Mouse (Mus musculus) ovary, adult 18-20 months (tissue): Measurements from ENCODE around the gene Wdr83.
A peak's percentile ranks its signal among the peaks of the same experiment; 100 is the strongest.
"Not testable (repeated sequence)": the region's sequence is repeated elsewhere in the genome, so short reads cannot be mapped to it uniquely, and the experiment has no call there.

Experiments
- DNase-seq: peaks from one replicate; pipeline ENCODE4 v3.0.0; 2022; ENCODE audit warnings: low spot score, mixed read lengths

The Wdr83 gene

DNA sequence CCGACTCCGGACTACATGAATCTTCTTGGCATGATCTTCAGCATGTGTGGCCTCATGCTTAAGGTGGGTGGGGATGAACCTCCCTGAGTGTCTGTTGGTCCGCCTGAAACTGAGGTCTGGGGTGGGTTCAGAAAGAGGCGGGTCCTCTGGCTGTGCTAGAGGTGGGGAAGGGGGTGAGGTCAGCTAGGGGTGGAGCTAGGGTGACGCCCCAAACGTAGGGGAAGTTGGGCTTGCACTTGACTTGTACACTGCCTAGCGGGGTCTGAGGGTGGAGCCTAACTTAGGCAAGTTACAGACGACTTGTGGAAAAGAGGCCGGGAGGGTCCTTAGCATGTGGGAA is at the start of gene Wdr83:
TSS of gene Wdr83 (minus strand) at position 91 of the 340 bp plus-strand sequence.
- DNase-seq: no peak

DNA sequence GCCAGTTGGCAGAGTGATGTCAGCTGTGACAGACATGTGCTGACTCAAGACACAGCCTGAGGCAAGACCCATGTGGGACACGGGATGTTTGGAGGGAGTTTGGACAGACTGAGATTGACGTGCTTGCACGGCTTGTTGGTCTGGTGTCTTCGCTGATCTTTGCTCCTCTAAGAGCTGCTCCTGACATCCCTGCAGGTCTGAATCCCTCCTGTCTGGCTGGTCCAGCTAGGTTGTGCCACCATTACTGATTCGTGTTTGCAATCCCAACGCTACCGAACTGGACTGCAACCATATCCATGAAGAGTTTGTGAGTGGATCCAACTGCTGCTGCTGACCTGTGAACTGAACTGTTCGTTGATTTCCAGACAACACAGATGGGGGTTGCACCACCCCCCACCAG is 42.6 kb upstream of the Wdr83 start:
- no peak for DNase-seq

DNA sequence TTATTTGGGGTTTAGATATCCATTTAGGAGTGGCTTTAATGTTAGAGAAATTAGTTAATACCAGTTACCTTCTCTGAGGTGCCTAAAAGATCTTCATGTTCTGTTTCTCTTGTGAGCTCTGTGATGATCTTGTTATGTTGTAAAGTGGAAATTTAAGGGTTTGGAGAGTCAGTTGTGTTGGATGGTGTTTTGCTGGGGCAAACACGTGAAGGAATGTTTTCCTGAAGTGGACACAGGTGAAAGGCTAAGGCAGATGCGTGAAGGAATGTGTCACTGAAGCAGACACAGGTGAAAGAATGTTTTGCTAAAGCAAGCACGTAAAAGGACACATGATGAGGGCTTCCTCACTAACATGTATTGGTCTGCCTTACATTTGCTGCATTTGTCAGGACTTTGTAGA is 41.9 kb upstream of the Wdr83 start, which contains the start of gene Zfp791:
TSS of gene Zfp791 (minus strand) at position 101 of the 400 bp plus-strand sequence.
- no peak for DNase-seq

DNA sequence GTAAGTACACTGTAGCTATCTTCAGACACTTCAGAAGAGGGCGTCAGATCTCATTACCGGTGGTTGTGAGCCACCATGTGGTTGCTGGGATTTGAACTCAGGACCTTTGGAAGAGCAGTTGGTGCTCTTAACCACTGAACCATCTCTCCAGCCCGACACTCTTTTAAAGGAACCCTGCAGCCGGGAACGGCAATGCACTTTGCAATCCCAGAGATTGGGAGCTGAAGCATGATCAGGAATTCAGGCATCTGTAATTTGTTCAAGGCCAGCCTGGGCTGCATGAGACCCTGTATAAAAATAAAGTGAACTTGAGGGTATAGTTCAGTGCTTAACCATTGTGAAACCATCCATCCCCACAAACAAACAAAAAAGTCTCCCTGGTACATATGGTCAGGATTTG is 39.1 kb upstream of the Wdr83 start:
- DNase-seq: not testable (repeated sequence)

DNA sequence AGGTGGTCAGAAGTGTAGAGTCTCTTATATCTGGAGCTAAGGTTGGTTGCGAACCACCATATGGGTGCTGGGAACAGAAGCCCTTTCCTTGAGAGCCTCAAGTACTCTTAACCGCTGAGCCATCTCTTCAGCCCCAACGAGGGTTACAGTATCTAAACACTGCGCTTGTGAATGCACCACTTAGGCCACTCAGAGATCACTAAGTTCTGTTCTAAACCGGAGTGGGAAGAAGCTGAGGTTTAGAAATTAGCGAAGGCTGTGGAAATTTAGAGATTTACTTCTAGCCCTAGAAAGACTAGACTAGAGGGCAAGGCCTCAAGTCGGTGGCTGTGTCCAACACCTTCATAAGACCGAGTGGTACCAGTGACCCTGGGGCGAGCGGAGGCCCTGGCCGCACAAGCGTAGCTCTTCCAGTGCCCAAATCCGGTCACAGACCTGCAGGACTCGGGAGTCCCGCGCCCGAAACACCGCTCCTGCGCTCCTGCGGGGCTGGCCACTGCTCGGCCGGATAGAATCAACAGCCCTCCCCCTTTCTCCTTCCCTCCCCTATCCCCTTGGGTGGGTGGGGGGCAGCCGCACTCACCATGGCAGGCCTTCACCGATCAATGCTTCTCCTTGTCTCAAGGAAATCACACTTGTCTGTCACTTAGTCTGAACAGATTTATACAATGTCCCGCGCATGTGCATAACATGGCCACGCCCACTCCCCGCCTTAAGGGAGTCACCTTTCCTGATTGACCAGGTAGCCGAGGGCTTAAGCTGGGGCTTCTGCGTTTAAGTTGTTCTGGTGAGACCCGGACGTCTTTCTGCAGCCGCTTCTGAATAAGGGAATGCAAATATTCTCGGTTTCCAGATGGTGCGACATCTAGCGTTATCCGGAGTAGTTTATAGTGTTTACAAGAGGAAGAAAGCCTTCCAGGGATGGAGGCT is 38.2 kb upstream of the Wdr83 start:
- peak; percentile 72 for DNase-seq

DNA sequence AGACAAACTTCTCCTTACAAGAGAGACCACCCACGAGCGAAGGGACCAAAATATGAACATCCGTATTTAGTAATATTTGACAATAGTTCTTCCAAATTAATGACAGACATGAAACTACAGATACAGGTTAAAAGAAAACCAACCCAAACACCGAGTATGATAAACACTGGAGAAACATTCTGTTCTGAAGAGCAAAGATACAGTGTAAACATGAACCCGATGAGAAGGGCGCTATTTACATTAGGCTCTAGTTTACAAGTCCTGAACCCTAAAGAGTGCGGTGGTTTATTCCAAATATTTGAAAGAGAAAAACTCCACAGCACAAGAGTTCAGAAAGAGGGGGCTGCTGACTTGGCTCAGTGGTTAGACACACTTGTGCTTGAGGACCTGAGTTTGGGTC is 35.9 kb upstream of the Wdr83 start:
- no peak for DNase-seq

DNA sequence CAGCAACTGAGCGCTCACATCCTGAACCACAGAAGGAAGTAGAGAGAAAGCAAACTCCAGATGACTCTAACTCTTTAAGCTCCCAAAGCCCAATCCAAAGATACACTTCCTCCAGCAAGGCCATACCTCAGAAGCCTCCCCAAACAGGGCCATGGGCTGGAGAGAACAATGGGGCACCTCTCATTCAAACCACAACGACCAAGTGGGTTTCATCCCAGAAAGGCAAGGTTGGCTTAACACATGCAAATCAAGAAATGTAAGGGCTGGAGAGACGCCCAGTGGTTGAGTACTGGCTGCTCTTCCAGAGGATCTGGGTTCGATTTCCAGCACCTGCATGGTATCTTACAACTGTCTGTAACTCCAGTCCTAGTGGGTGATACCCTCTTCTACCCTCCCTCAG is 34.4 kb upstream of the Wdr83 start:
- DNase-seq: no peak

DNA sequence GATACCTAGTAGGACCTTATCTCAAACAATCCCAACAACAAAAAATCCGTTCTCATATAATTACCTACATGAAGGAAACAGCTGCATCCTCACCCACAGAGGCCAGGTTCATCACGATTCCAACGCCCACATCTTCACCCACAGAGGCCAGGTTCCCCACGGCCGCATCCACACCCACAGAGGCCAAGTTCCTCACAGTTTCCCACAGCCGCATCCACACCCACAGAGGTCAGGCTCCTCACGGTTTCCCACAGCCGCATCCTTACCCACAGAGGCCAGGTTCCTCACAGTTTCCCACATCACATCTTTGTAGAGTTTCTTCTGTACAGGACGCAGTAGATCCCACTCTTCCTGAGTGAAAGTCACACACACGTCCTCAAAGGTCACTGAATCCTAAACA is 32.1 kb upstream of the Wdr83 start:
- no peak for DNase-seq

DNA sequence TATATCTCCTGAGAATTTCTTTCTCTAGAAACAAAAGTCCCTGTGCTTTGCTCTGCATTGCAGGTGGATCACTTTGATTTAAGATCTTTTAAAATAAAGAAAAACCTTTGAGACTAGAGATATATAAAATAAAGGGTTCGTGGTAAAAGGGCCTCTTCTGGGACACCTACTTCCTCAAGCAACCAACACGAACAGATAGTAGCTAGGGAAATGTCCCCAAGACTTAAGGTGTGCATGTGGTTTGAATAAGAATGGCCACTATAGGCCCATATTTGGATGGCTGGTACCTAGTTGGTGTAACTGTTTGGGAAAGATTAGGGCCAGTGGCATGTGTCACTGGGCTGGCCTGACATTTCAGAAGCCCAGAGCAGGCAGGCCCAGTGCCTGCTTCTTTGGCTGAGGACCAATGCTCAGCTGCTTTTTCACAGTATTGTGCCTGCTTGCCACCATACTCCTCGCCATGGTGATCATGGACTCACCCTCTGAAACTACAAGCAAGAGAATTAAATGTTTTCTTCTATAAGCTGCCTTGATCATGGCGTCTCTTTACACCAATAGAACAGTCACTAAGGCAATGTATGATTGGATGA is 19.1 kb upstream of the Wdr83 start:
- no peak for DNase-seq

DNA sequence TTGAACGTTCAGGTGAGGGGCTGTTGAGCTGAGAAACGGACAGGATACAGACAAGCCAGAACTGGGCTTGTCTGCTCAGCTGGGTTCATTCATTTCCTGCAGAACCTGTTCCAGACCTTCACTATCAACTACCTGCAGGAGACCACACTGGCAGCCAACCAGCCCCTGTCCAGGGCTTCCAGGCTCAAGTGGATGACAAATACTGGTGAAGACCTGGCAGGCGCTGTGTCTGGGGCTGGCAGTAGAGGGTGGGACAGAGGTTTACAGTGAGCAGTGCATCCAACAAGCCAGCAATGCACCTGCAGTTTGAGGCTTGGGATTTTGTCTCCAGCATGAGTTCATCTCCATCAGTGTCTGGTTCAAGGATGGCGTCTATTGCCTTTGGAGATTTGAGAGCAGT is 15.7 kb upstream of the Wdr83 start:
- no peak for DNase-seq

DNA sequence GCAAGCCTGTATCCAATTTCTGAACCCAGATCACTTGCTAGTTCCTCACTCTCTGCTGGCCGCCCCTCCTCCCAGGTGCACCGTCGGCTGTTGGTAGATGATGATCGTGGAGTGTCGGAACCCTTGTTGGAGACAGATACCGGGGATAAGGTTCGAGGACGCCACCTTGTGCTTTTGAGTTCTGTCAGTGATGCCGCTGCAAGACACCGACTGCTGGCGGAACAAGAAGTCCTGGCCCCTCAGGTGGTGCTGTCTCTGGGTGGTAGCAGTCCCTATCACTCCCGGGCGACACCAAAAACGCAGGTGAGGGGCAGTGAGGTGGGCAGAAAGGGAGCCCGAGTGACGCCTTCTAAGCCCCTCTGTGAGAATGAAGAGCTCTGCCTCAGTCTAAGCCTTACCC is 15.1 kb upstream of the Wdr83 start:
- no peak for DNase-seq

DNA sequence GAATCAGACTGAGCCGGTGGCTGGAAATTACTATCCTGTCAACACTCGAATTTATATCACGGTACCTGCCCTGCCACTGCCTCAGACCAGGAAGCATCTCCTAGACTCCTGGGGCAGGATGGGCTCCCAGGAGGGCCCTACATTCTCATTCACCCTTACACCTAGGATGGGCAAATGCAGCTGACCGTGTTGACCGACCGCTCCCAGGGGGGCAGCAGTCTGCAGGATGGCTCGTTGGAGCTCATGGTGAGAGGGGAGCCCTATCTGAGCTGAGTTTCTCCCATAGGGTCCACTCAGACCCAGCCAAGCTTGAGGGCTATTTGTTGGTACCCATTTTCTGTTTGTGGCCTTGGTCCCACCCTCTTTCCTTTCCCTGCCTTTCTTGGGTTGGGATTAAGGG is 14.5 kb upstream of the Wdr83 start:
- no peak for DNase-seq

DNA sequence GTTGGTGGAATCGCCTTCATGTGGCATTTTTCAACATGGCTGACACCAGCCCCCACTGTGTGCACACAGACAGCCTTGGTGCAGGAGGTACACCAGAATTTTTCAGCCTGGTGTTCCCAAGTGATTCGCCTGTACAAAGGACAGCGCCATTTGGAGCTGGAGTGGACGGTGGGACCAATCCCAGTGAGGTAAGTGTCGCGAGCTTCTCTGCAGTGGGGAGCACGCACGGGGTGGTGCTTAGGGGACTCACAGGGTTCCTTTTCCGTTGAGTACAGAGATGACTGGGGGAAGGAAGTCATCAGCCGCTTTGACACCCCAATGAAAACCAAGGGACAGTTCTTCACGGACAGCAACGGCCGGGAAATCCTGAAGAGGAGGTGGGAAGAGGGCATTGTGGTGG is 13.9 kb upstream of the Wdr83 start:
- no peak for DNase-seq

DNA sequence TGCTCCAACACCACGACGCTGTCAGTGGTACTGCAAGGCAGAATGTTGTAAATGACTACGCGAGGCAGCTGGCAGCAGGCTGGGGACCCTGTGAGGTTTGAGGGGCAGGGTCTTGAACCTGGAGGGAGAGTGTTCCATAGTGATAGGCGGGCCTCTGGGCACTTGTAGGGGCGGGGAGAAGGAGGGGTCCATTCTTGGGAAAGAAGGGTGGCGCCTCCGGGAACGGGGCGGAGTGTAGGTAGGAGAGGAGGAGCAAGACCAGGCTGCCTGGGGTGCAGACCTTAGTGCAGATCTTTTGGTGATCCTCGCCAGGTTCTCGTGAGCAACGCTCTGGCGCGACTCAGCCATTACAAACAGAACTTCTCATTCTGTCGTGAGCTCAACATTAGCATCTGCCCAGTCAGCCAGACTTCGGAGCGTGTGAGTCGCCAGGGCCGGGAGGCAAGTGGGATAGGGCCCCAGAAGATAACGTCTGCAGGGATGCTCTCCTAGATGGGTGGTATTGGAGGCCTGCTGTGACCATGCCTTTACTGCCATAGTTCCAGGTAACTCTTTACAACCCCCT is 10.5 kb upstream of the Wdr83 start:
- no peak for DNase-seq

DNA sequence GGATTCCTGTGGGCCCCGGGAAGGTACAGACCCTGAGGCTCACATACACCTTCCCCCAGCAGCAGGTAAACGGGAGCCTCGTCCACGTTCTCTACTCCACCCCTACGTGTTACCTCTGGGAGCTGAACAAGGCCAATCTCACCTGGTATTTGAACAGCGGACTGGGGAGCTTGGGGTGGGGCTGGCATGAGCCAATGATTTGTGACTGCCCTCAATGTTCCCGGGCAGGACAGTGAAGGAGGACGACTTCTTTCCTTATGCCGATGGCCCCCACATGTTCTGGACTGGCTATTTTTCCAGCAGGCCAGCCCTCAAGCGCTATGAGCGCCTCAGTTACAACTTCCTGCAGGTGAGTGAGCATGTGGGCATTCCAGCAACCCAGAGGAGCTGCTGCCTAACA is 9.8 kb upstream of the Wdr83 start:
- DNase-seq: no peak

DNA sequence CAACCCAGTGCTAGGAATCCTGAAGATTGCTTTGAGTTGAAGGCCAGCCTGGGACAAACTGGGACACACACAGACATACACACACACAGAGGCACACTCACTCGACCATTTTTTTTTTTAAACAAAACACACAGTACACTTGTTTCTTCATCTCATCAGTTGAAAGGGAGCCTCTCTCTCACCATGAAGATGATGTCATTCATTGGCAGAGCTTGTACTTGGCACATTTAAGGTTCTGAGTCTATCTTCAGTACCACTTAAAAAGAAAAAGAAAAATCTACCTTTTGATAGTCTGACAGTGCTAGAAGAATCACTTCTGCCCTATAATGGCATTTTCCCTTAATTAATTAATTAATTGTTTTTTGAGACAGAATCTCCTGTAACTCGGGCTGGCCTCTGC is 7.7 kb upstream of the Wdr83 start:
- no peak for DNase-seq

DNA sequence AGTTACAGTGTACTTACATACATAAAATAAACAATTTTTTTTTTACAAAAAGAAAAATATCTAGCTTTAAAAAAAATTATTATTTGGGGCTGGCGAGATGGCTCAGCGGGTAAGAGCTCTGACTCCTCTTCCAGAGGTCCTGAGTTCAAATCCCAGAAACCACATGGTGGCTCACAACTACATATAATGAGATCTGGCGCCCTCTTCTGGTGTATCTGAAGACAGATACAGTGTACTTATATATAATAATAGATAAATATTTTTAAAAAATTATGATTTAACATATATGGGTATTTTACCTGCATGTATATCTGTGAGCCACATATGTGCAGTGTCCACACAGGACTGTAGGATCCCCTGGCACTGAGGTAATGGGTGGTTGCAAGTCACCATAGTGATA is 5.1 kb upstream of the Wdr83 start:
- no peak for DNase-seq

DNA sequence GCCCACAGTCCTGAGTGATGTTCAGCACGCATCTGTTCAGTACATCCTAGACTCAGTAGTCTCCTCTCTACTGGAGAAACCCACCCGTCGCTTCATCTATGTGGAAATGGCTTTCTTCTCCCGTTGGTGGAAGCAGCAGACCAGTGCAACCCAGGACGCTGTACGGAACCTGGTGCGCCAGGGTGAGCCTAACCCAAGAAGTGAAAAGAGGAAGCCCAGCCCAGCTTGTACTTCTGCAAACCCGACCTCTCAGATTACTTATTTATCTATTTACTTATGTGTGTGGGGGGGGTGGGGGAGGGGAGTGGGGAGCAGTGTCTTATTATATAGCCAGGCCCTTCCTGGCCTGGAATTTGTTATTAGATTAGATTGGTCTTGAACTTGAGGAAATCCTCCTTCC is 3.5 kb upstream of the Wdr83 start:
- no peak for DNase-seq

DNA sequence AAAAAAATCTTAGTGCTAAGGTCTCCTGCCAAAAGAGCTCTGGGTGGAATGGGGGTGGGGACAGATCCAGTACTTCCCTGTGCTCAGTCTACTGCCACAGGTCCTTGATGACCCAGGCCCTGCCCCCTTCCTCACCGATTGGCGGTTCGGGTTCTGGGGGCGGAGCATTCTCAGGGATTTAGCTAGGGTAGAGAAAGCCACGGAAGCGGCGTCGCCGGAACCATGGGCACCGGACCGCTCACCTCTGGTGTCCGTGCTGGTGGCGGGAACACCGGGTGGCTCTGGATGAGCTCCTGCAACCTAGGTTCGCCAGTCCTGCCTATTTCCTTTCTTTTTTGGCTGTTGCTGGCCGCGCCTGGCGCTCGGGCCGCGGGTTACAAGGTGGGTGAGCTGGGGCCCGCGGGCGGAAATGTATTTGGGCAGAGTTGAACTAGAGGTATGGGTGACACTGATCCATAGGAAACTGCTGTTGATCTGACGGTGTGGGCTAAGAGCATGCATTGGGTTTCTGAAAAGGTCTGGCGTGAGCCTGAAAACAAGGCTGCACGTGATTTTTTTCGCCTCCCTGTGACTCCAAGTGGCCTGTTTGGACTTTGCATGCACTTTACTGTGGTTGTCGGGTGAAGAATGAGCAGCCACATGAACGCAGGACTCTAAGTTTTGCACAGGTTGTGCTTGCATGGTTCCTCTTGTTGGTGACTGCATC is 2.2 kb upstream of the Wdr83 start, which contains the start of gene Man2b1:
TSS of gene Man2b1 (plus strand) at position 163 of the 706 bp plus-strand sequence.
- DNase-seq: peak; percentile 88

DNA sequence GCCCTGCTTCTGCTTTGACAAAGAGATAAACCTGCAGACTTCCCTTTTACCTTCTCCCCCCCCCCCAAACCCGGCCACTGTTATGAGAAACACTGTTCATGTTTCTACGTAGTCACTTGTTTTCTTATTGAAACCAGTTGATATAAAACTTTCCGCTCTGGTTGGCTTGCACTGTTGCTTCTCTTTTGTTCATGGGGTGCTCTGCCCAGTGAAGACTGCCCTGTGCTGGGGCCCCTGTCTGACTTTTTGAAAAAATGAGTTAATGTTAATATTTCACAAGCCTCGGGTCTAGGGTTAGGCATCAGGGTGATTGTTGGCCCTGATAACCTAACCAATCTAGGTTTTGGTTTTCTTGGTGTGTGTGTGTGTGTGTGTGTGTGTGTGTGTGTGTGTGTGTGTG is 1.1 kb upstream of the Wdr83 start:
- DNase-seq: not testable (repeated sequence)

DNA sequence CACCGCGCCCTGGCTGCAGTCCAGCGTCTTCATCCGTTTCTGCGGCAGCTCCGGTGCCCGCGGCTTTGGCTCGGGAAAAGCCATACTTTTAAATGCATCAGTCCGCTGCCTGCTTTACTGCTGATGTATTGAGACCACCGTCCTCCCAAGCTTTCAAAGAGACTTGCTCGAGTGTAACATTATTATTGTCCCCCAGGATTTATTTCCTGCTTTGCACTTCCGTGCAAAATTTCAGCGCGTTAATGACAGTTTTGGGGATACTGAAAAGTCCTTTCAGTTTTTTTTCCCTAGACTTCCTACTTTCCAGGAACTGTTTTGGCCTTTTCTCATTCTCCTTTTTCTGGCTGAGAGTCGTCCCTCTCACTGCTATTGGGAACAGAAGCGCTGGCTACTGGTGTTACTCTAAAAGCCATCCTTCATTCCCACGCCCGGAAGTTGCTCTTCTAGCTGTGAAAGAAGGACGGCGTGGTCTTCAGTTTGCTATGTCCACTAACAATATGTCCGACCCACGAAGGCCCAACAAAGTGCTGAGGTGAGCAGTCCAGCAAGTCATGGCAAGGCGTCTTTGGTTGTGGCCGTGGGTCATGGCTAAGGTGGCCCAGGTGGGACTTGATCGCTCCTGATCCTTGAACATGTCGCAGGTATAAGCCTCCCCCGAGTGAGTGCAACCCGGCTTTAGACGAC is 432 bp downstream of the Wdr83 start, which contains the start of gene Wdr83os:
TSS of gene Wdr83os (plus strand) at position 209 of the 684 bp plus-strand sequence.
- DNase-seq: no peak

DNA sequence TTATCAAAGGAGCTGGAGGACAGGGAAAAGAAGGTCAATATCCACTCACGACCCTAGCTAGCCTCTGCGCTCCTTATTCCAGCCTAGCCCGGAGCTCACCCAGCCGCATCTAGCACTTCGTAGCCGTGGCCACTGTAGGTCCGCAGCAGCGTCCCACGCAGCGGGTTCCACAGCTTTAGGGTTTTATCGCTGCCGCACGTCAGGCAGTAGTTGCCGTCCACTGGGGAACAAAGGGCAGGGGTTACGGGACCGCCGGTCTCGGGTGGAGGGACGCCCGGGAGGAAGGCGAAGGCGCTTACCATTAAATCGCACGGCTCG is 933 bp downstream of the Wdr83 start:
- no peak for DNase-seq
